Mouse (Mus musculus): ENCODE measurements around the gene N4bp1. TPM values are rescaled to one million over a fixed set of nuclear protein-coding genes. Genes with fewer than 3 reads are reported as not detected.

N4bp1 gene
- polyA plus RNA-seq, 1 experiment, result 7.4 TPM

GRCm38 (mm10) chr8:86760746-86761145, 124.3 kb downstream of the N4bp1 start:
- peaks cover 2% of the 10 kb centered on the region; the same call in 1 of the 2 replicates for H3K4me1 ChIP-seq (ENCODE audit: control insufficient read depth, insufficient read depth, insufficient read length, low read length)
- H3K4me3 ChIP-seq (ENCODE audit: insufficient read depth, low read depth, low read length), result no peak overlapping the region
- H3K27ac ChIP-seq (replicated peaks; ENCODE audit: low read depth, low read length), result no peak overlapping the region

- Histone ChIP-seq H3K4me1 (ENCODE audit: control insufficient read depth, insufficient read depth, insufficient read length, low read length) (no peaks in the 10 kb centered on the region), H3K27ac (replicated peaks; ENCODE audit: low read depth, low read length) (no peak overlapping the region)
These were observed 126.0 kb downstream of the N4bp1 start for GRCm38 (mm10) chr8:86759090-86759491.

GRCm38 (mm10) chr8:86758651-86759050, 126.4 kb downstream of the N4bp1 start:
- no peak overlapping the region for H3K27ac ChIP-seq (replicated peaks; ENCODE audit: low read depth, low read length)
- H3K4me1 ChIP-seq (ENCODE audit: control insufficient read depth, insufficient read depth, insufficient read length, low read length), result no peaks in the 10 kb centered on the region
- H3K4me3 ChIP-seq (ENCODE audit: insufficient read depth, low read depth, low read length), result no peak overlapping the region

More at GRCm38 (mm10) chr8:86759090-86759491, 126.0 kb downstream of the N4bp1 start:
- no peak overlapping the region for H3K4me3 ChIP-seq (ENCODE audit: insufficient read depth, low read depth, low read length)

Other genes with a start within 250 kb of the N4bp1 start
- gene Gm10638, start 139.6 kb downstream of the N4bp1 start, polyA plus RNA-seq (2012; ENCODE audit: insufficient read depth, insufficient read length, missing spikeins), result 1.7 and 2.3 TPM in 2 replicates
- gene Siah1a, start 139.3 kb downstream of the N4bp1 start, polyA plus RNA-seq (2012; ENCODE audit: insufficient read depth, insufficient read length, missing spikeins), result 12.1 and 14.6 TPM in 2 replicates